Mouse (Mus musculus) layer of hippocampus, adult 9-11 months (tissue): ENCODE results near the gene Prmt6.

ENCODE experiments used
- DNase-seq: peaks from one replicate; pipeline ENCODE4 v3.0.0; 2022

Gene Prmt6

DNA sequence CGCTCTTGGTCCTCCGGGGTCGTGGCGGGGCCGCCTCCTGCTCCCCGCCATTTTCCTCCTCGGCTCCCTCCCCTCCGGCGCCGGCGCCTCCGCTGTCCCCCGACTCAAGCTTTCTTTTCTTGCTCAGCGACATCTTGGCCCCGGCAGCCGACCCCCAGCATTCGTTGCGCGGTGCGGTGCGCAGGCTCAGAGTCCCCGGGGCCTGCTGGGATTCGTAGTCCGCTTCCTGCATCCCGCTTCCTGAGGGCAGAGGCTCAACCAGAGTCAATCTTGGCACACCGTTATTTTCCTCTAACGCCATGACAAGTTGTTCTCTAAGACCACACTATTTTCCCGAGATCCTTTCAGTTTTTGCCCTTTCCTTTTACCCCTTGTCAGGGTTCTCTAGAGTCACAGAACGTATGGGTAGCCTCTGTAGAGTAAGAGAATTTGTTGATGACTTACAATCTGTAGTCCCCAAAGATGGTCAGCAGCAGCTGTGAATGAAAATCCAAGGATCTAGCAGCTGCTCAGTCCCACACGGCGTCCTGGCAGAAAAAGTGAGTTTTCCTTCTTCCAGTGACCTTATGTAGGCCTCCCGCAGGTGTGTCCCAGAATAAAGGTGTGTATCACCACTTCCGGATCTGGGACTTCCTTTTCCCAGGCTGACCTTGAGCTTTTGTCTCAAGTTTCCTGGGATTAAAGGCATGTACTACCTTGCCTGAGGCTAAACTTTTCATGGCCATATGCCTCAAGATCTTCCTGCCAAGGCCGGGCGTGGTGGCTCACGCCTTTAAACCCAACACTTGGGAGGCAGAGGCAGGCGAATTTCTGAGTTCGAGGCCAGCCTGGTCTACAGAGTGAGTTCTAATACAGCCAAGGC, at the start of gene Prmt6:
Prmt6 (minus strand) TSS at position 160 of the 862 bp plus-strand sequence.
- peak; percentile 89 for DNase-seq

DNA sequence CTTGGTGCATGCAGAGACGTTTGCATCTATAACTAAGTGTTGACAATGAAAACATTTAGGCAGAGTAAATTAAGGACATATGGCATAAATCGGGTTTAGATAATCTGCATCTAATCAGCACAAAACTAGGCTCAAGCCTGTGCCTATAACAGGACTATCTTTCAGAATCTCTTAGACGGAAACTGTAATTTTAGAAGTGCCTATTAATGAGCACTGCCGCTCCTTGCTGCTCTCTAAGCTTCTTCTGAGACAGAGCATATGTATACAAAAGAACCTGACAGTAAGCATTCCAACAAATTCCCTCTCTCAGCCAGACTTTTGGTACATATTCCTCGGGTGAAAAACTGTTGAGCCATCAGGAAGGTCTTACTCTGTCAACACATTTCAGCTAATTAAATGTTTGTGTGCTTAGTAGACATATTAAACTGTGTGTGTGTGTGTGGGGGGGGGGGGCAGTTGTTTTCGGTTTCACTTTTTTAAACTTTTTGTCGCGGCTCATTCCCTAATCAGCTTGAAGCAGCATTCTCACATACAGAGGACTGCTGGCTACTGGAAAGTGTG, 39.8 kb upstream of the Prmt6 start:
- DNase-seq, result no peak

DNA sequence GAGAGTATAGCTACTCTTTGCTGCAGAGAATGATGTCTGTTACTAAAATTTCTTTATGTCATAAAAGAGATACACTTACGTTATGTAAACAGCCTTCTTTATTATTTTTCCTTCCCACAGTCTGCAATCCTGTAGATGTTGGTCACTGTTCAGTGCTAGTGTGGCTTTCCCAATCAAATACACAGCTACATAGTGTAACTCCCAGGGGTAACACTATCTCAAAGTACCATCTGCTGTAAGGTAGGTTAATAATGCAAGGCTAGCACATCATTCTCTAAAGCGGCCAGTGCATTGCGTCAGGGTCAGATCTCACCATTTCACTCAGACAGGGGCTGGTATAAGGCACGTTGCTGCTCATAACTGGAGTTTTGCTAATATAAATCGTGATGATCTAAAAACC, 31.9 kb upstream of the Prmt6 start:
- no peak for DNase-seq

GRCm38 (mm10) chr3:110267790-110268189, 17.0 kb upstream of the Prmt6 start:
- DNase-seq, result no peak

GRCm38 (mm10) chr3:110253105-110253504, 2.3 kb upstream of the Prmt6 start:
- no peak for DNase-seq

DNA sequence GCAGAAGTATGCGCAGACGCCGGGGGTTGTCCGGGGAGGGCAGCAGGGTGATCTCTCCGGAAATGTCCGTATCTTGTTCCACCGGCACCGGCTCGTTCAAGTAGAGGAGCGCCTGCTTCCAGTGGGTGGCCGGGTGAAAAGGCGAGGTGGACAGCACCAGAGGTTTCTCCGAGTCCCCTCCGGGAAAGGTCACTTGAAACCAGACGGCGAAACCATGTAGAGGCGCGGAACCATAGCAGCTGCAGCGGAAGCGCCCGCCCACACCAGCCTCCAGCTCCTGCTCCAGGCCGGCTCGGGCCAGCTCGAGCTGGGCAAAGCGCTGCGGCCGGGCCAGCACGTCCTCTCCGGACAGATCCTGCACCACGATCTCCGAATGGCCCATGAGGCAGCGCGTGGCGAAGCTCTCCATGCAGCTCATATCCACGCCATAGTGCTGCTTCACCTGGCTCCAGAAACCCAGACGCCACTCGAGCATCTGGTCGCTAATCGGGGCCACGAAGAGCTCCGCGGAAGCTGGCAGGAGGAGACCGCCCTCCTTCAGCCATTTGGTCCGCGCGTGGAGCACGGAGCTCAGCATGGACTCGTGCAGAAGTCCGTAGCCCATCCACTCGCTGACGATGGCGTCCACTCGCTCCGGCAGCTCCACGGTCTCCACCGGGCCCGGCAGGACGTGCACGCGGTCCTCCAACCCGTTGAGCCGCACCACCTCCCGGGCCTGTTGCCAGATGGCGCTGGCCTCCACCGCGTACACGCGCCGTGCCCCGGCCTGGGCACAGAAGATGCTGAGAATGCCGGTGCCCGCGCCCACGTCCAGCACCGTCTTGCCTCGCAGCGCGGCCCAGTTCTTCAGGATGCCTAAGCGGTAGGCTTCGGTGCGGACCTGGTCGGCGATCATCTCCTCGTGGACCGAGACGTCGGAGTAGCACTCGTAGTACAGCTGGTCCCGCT, 633 bp downstream of the Prmt6 start:
- peak; percentile 61 for DNase-seq

DNA sequence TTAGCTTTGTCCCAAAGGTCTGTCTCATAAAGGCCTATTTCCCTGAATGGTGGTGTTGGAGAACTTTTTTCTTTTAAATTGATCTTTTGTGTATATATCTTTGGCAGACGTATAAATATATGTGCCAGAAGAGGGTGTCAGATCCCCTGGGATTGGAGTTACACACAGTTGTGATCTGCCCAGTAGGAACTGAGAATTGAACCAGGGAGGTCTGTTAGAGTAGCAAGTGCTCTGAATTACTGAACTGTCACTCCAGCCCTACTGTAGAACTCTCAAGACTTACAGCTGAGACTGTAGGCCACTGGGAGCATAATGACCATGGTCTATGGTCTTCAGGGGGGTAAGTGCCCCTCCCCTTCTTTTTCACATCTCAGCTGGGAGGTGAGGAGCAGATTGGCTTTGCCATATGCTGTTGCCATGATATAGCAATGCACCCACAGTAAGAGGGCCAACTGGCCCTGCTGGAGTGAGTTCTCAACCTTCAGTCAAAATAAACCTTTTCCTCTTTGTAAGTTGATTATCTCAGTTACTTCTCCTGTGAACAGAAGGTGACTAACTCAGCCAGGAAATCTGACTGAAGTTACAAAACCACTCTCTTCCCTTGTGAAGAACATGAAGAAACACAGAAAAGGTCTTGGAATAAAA, 13.9 kb downstream of the Prmt6 start:
- DNase-seq, result no peak
